Mouse (Mus musculus) testis, postnatal 14 days (tissue): Measurements from ENCODE around the gene Vwa3b.

Experiments used
- DNase-seq: peaks from one replicate; pipeline ENCODE4 v3.0.0; 2021; ENCODE audit warnings: low spot score

Gene Vwa3b

DNA sequence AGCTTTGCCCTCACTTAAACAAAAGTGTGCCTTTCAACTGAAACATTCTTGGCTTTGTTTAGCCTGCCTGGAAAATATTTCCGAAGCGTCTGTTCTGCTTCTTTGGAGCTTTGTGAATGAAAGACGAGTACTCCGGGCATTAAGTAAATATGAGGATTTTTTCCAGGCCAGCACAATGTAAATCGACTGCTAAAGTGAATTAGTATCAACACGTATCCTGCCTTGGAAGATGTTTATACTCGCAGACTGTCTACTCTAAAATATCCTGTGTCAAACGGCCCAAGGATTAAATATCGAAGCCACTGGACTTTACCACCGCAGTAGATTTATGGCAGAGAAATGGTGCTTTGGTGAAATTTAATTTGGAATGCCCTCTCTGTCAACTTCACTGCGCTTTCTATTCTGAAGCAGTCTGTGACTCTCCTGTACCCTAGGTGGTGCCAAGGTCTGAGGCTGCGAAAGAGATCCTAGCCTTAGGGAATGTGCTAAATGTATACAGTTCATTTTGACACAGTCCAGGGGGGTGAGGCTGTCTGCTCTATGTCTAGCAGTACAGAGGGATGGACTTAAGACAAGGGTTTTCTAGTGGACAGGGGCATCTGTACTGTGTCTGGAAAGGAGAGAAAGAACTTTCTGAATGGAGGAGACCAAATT, 98.4 kb downstream of the Vwa3b start:
- no peak for DNase-seq

DNA sequence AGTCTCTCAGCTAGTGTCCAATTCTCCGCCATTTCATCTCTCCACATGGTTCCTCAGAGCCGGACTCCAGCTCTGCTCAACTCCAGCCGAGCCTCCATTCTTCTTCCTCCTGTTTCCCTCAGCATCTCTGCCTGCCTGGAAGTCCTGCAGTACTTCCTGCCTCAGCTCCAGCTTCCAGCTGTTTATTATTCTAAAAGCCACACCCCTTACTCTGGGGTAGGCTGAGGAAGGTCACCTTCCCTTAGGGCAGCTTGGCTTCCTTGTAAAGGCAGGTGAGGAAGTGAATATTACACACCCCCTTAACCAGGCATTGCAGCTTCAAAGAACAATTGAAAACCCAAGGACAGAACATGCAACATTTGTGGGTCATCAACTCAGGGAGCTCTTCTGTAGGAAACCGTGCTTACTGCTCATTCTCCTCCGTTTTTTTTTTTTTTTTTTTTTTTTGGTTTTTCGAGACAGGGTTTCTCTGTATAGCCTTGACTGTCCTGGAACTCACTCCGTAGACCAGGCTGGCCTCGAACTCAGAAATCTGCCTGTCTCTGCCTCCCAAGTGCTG, 103.7 kb downstream of the Vwa3b start:
- no peak for DNase-seq

DNA sequence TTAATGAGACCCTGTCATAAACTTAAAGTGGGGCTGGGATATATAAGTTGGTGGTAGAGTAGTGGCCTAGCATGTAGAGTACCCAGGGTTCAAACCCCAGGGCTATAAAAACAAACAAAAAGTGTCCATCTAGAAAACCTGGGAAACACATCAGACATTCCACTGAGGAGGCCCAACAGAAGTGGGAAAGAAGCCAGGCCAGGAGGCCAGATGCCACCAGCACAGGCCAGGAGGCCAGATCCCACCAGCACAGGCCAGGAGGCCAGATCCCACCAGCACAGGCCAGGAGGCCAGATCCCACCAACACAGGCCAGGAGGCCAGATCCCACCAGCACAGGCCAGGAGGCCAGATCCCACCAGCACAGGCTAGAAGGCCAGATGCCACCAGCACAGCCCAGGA, 104.8 kb downstream of the Vwa3b start:
- DNase-seq: no peak

DNA sequence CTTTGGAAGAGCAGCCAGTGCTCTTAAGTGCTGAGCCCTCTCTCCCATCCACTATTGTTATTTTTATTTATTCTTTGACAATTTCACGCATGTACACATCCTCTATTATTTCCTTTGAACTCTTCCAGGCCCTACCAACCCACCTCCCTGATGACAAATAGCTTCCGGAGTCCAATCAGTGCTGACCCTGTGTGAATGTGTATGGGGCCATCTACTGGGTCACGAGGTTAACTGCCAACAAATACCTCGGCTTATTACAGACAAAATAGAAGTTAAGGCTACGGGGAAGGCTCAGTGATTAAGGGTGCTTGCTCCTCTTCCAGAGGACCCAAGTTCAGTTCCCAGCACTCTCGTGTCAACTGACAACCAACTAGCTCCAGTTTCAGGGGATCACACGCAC, 106.0 kb downstream of the Vwa3b start:
- no peak for DNase-seq

DNA sequence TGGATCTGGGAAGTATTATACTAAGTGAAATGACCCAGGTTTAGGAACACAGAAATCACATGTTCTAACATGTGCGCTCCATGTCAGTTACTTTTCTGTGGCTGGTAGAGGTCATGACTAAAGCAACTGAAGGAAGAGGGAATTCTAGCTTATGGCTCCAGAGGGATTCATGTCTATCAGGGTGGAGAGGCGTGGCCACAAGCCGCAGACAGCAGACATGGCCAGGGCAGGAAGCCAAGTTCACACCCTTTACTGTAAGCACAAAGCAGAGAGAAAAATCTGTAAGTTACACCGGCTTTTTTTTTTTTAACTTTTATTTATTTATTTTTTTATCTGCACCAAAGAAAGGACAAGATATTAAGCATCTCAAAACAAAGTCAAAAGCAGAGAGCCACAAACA, 119.6 kb downstream of the Vwa3b start:
- DNase-seq: no peak

DNA sequence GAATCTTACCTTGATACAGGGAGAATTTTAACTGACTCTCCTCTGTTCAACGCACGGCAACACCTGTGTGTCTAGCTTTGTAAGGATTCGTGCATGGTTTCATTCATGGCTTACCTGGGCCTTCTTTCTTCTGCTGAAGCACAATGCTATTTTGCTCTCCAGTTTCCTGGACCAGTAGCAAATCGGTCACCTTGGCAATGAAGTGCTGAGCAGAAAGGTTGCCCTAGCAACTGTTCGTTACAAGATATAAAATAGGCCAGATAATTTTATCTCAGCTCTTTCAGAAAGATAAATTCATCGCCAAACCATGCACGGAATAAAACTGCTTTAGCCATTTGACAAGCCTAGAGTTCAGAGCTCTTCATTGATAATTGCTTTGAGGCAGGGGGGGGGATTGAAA, 123.5 kb downstream of the Vwa3b start:
- DNase-seq: no peak

DNA sequence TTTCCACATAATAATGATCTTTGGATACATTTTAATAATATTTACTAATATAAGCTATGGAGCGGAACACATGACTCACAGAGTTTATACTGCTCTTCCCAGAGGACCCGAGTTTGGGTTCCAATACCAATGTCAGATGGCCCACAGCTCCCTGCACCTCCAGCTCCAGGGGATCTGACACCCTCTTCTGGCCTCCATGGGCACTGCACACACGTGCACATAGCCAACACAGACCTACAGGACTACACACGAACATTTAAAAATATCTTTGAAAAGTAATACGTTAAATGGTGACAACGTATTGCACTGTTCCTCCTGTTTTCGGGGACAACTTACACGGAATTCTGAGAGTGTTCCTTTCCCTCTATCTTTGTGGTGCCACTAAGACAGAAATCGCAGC, 125.5 kb downstream of the Vwa3b start:
- no peak for DNase-seq

DNA sequence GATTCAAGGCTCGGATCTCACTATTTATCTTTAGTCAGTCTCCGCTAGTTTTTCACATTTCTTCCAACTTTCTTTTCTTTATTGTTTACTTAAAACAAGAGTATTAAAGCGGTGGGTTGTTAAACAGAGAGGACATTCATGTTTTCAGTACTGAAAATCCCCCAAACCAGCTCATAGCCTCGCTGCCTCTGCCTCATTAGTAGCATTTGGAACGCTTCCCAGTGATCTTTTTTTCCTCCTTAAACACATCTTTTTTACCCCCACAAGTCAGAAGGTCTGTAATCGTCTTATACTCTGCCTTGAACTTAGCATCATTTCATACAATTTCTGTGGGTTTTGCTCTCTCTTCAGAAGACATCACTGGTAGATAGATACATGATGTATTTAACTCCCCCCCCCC, 139.7 kb downstream of the Vwa3b start:
- no peak for DNase-seq

DNA sequence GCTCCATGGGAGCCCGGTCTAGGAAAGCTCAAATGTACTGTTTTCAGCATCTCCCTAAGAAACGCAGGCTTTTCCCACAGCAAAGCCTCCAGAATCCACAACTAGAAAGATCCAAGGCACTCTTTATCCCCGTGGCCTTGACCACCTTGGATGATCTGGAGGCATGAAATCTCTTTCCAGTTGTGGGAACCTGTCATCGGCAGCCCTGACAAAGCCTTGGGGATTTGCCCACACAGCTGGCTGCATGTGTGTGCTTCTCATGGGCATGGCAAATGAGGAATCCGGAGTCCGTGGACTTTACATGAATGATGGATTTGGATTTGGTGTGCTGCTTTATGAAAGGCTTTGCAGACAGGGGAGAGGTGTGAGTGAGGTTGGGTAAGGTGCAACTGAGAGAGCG, 141.5 kb downstream of the Vwa3b start:
- DNase-seq: no peak

DNA sequence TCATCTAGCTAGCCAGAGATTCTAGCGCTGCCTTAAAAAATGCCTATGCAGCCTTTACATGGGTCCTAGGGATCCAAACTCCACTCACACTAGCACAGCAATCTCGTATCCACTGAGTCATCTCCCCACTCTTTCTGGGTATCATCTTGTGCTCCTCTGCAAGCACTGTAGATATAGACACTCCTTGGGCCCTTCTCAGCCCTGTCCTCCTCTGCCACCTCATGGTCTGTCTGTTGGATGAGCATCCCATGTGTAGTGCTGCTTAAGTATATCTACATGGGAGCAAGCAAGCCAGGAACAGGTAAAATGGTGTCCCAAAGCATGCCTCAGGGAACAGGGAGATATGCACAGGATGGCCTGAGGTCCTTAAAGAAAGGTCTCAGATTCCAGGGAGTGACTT, 151.5 kb downstream of the Vwa3b start:
- no peak for DNase-seq

DNA sequence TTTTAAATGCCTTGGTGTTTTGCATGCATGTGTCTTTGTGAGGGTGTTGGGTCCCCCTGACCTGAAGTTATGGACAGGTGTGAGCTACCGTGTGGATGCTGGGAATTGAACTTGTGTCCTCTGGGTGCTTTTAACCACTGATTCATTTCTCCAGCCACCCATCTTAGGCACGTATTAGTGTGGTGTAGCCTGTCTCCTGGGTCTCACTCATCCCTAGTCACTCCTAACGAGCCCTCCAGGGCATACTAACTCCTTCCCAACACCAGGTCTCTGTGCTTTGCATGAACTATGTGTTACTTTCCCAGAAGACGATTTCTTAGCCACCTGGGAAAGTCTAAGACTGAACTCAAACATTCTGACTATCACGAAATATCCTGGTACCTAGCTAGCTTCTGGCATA, 153.5 kb downstream of the Vwa3b start:
- no peak for DNase-seq

DNA sequence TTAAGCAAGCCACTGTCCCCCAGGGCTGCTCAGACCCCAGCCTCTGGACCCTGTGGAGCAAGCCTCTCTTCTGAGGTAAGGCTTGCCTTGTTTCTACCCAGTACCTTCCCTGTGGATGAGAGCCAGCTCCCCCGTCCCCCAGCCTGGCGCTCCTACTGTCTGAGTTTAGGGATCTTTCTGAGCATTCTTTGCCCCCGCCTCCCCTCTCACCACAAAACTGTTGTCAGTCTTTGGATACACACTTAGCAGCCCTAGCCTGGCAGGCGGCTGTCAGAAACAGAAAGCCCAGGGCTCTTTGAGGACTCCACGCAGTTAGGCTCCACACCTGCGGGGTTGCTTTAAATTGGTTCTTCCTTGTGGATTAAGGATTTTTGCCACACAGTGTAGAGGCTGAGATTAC, 160.7 kb downstream of the Vwa3b start:
- no peak for DNase-seq

DNA sequence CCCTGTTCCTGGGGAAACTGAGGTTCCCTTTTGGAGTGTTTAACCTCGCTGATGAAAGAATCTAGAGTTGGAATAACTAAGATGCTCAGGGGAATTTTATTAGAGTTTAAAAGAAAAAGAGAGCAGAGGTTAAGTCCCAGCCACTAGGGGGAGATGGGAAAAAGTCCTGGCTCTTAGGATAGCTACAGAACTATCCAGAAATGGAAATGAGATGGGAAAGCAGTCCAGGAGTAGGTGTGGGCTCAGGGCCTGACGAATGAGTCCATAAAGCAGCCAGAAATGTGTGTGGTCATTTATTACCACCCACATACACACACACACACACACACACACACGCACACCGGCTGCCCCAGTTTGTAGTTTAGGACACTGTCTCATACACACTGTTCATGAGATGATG, 168.2 kb downstream of the Vwa3b start:
- DNase-seq: no peak

DNA sequence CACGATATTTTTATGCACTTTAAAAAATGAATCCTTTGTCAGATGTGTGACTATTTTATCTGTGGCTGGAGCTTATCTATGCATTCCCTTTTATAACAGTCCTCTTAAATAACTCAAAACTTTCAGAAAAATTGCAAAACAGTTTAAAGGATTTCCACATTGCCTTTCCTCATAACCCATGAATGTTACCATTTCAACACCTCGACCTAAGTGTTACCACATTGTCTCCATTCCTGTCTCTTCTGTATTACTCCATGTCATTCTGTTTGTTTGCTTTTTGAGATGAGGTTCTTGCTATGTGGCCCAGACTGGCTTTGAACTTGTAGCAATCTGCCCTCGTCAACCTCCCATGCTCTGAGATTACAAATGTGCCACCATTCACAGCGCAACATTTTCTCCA, 175.0 kb downstream of the Vwa3b start:
- DNase-seq: no peak

DNA sequence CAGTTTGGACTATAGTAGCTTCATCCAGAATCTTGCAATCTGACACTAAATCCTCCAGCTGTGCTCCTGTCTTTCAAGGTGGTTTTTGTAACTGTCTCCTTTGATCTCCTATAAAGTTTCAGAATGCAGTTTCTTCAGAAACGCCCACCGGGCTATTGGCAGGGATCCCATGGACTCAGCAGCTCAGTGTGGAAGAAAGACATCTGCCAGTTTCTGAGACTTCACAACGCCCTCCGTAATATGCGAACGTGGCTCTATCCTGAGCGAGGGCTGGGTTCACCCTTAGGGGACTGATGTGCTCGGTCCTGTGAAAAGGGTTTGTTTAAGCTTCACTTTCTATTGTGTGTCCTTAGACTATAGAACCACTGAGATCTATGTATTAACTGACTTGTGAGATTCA, 181.3 kb downstream of the Vwa3b start:
- DNase-seq: no peak

DNA sequence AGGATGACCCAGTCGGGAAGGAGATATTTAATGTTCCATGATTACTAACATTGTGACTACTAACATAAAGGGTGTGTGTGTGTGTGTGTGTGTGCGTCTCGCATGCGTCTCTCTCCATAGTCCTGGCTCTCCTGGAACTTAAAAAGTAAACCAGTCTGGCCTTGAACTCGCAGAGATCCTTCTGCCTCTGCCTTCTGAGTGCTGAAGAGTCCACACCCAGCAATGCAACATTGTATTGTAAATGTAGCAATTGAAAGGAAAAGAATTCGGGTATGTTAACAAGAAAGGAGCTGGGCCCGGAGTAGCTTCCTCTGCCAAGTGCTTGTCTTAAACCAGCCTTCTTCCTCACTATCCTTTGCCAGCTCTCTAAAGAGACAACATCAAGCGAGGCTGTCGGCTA, 186.0 kb downstream of the Vwa3b start:
- peak; percentile 11 for DNase-seq

DNA sequence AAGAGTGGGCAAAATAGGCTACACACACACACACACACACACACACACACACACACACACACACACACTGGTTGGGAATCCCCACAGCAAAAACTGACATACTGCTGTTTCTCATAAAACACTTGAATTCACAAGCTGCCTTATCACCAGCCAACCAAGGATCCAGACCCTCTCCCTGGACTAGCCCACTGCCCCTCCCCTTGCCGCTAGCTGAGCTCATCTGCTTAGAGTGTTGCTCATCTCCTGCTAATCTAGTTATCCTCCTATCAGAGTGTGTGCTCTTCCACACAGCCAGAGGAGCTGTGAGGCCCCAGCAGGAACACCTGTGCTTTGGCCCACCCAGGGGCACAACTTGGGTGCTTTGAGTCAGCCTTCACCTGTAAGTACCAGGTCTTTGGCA, 187.7 kb downstream of the Vwa3b start, which contains the start of gene Cnga3:
Cnga3 (plus strand) TSS at position 291 of the 400 bp plus-strand sequence.
- DNase-seq: no peak

DNA sequence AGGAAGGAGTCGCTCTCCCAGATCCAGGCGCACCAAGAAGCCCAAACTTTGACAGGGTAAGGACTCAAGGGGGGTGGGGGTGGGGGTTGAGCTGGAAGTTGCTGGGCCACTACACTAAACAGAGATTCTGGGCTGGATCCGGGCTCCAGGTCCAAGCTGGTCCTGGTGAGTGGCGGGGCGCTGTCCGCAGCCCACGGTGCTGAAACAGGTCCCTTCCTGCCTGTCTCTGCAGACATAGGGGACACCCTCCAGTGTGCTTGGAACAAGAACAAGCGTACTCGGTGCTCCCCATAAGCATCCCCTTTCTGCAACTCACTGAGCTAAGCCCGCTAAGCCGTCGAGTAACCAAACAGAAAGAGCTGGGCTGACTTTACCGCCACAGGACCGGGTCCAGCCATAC, 192.0 kb downstream of the Vwa3b start:
- peak; percentile 39 for DNase-seq

DNA sequence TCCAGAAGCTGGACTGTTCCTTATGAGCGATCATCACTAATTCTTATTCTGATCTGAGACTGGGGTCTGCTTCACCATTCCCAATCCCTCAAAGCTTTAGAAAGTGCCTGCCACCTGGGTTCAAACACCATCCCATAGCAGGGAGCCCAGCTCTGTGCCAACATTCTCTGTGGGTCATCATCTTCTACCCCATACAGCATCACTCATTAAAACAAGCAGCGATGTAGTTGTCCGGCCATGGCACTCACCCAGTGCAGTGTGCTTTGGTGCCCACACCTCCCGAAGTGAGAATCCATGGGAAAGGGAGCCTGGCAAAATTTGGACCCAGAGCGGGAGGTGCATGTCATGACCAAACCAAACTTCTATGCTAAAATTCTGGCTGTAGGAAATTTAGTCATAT, 193.2 kb downstream of the Vwa3b start:
- no peak for DNase-seq

DNA sequence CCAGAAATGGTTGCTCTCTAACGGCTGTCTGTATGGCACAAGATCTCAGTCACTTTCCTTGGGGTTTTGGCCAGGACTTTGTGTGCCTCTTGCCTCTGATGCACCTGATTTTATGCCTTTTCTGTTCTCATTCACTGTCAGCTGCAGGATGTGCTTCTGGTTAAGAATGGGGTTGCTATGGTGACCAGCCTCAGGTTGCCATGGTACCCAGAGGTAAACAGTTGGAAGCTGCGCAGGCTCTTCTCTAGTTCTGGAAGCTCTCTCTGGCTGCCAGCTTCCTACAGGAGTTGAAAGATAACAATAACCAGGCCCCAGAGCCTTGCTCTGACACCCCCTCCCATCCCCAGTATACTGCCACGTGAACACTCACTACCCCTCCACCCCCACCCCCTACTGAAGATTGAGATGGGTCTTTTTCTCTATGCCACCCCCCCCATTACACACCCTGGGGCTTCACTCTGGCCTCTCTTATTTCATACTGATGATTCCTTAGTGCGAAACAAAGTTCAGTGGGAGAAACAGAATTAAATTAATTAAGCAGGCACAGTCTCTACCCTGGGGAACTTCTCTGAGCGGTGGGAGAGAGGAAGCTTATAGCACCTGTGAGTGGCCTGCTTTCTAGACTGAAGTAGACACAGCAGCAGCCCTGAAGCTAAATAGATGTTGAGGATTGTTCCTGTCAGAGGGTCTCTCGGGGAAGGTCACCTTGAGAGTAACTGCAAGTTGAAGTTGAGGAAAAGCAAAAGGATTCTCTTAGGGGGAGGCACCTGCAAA, 193.9 kb downstream of the Vwa3b start:
- no peak for DNase-seq

DNA sequence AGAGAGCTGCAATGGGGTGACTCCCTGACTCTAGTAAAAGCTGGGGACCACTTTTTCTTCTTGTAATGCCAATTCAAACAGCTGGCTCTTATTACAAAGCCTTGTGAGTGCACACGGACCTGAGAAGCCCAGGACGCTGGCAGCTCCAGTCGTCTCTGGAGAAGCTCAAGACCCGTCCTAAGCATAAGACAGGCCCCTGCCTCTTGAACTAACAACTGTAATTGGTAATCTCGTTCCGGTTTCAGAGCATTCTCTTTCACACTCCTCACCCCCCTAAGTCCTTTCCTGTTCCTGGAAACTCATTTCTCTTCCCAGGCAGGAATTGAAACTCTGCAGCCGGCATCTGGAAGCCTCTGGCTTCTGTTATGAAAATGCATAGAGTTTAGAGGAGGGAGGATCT, 195.6 kb downstream of the Vwa3b start:
- DNase-seq: no peak

DNA sequence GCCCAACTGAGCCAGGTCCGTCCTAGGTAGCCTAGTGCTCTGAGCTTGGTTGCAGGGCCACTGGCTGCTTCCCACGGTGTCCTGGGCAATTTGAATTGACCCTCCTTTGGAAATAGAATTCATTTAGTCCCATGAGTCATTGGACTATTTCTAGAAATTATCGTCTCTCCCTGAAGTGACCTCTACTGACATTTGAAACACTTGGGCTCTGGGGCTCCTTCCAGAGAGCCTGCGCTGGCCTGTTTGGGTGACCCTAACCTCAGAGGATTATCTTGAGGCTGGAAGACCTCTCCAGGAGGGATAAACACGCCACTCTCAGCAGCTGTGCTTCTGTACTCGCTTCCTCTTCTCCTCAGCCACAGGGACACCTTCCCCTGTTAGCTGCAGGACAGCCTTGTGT, 204.0 kb downstream of the Vwa3b start:
- DNase-seq: no peak

DNA sequence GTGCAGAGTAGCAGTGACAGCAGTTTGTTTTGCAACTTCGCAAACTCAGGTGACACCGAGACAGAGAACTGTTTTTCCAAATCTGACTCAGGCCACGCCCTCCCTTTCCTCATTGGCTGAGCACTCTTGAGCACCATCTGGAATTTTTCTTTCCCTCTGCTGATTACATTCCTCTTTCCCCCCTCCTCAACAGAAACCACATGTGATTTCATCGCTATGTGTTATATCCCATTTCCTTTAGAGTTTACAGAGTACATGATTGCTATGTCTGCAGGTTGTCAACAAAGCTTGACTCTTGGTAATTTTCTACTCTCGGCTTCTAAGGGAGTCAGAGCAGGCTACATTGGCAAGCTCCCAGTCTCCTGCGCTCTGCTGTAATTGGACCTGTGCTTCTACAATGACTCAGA, 204.9 kb downstream of the Vwa3b start:
- no peak for DNase-seq
